Mouse (Mus musculus): ENCODE results near the gene Tmem171. TPM values are rescaled to one million over a fixed set of nuclear protein-coding genes. Genes with fewer than 3 reads are reported as not detected.

The Tmem171 gene
- 1.9 and 3.2 TPM in 2 replicates for polyA plus RNA-seq (2014; fragmentation: Nextera tagmentation; extraction: Ambion mirVana)

DNA sequence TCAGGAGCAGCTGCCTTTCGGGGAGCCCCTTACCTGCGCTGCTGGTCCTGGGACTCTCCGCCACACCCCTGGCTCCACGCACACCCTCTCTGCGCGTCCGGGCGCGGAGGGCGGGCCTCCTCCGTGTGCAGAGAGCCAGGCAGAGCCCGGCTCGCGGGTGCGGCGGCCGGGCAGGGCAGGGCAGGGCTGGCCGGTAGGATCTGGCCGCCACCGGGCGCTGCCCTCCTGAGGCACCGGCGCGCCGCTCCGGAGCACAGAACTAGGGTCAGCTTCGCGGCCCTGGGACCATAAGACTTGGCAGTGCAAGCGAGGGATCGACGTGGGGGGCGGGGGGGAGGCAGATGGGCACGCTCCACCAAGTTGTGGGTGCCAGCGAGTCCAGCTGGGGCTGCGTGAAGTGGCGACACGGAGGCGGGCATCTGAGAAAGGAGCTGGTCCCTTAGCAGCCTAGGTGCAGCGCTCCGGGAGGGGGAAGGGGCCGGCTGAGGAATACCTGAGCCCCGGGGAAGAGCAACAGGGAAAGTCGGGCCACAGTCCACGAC, at the start of gene Tmem171:
Tmem171 (minus strand) TSS at position 62 of the 542 bp plus-strand sequence.
- 3% methylated on average over 44 of the region's 44 CpGs for WGBS
- H3K36me3 ChIP-seq (ENCODE audit: control insufficient read depth, insufficient read depth, low read length): no peaks in the 10 kb centered on the region

GRCm38 (mm10) chr13:98743829-98744228, 49.2 kb upstream of the Tmem171 start:
- no peaks in the 10 kb centered on the region for H3K9me3 ChIP-seq (ENCODE audit: control insufficient read depth, low read depth, low read length)
- H3K27ac ChIP-seq (ENCODE audit: low read length): no peak overlapping the region
- H3K36me3 ChIP-seq (ENCODE audit: control insufficient read depth, insufficient read depth, low read length): peaks cover 32% of the 10 kb centered on the region
- H3K4me2 ChIP-seq (replicated peaks; ENCODE audit: low read depth, low read length): no peak overlapping the region
- H3K27me3 ChIP-seq (ENCODE audit: control insufficient read depth, insufficient read depth, low read length): no peaks in the 10 kb centered on the region
- no peak overlapping the region for H3K4me3 ChIP-seq (ENCODE audit: low read depth, low read length)
- no peak overlapping the region for H3K9ac ChIP-seq (replicated peaks; ENCODE audit: low read depth, low read length)
- no peaks in the 10 kb centered on the region for H3K4me1 ChIP-seq (ENCODE audit: control insufficient read depth, insufficient read depth, low read length)
- no peak for ATAC-seq (ENCODE audit: insufficient number of reproducible peaks, insufficient read depth, low FRiP score, low read depth)

More for the DNA sequence above, at the start of gene Tmem171:
- peaks cover 6% of the 10 kb centered on the region; the same call in 1 of the 2 replicates for H3K27me3 ChIP-seq (ENCODE audit: control insufficient read depth, insufficient read depth, low read length)
- no peak within 1 kb of the TSS for H3K27ac ChIP-seq (ENCODE audit: low read length)
- peaks cover 6% of the 10 kb centered on the region; the same call in 1 of the 2 replicates for H3K4me1 ChIP-seq (ENCODE audit: control insufficient read depth, insufficient read depth, low read length)
- no peaks in the 10 kb centered on the region for H3K9me3 ChIP-seq (ENCODE audit: control insufficient read depth, low read depth, low read length)
- H3K4me3 ChIP-seq (ENCODE audit: low read depth, low read length): peak within 1 kb of the TSS; percentile 34
- peak within 1 kb of the TSS; percentile 63 for H3K4me2 ChIP-seq (replicated peaks; ENCODE audit: low read depth, low read length)
- peak within 1 kb of the TSS; percentile 38; the same call in 1 of the 2 replicates for H3K9ac ChIP-seq (replicated peaks; ENCODE audit: low read depth, low read length)
- peak; percentile 50; the same call in 1 of the 2 replicates for ATAC-seq (ENCODE audit: insufficient number of reproducible peaks, insufficient read depth, low FRiP score, low read depth)

DNA sequence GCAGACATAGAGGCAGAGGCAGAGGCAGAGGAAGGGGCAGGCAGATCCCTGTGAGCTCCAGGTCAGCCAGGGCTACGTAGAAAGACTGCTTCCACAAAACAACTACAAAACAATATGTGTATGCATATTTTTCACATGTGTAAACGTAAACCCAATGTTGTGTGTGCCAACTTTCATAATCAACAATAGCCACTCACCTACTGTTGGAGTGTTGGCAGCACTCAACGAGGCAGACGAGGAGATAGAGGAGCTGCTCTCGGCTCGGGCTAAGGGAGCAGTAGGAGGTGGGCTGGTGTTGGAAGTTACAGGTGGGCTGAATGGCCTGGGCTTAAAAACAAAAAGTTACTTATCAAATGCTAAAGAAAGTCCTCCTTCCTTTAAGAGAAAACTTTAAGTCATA, 48.6 kb upstream of the Tmem171 start:
- no peaks in the 10 kb centered on the region for H3K9me3 ChIP-seq (ENCODE audit: control insufficient read depth, low read depth, low read length)
- ATAC-seq (ENCODE audit: insufficient number of reproducible peaks, insufficient read depth, low FRiP score, low read depth): no peak
- peaks cover 32% of the 10 kb centered on the region for H3K36me3 ChIP-seq (ENCODE audit: control insufficient read depth, insufficient read depth, low read length)
- WGBS: 92% methylated on average over 6 of the region's 6 CpGs
- no peaks in the 10 kb centered on the region for H3K27me3 ChIP-seq (ENCODE audit: control insufficient read depth, insufficient read depth, low read length)
- no peaks in the 10 kb centered on the region for H3K4me1 ChIP-seq (ENCODE audit: control insufficient read depth, insufficient read depth, low read length)
- H3K9ac ChIP-seq (replicated peaks; ENCODE audit: low read depth, low read length): no peak overlapping the region
- no peak overlapping the region for H3K27ac ChIP-seq (ENCODE audit: low read length)
- H3K4me2 ChIP-seq (replicated peaks; ENCODE audit: low read depth, low read length): no peak overlapping the region
- no peak overlapping the region for H3K4me3 ChIP-seq (ENCODE audit: low read depth, low read length)

DNA sequence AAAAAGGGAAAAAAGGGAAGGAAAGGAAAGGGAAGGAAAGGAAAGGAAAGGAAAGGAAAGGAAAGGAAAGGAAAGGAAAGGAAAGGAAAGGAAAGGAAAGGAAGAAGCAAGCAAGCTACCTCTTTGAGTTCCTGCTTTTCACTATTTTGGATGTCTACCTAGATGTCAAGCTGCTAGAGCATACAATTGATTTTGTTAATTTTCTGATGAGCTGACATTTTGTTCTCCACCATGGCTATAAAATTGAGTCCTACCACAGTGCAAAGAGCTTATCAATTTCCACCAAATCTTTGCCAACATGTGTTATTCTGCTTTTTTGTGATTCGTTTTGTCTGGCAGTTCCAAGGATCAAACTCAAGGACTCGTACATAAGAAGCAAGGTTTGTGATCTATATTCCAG, 43.6 kb upstream of the Tmem171 start:
- Histone ChIP-seq H3K4me2 (replicated peaks; ENCODE audit: low read depth, low read length) (no peak overlapping the region), H3K4me1 (ENCODE audit: control insufficient read depth, insufficient read depth, low read length) (no peaks in the 10 kb centered on the region), H3K9me3 (ENCODE audit: control insufficient read depth, low read depth, low read length) (no peaks in the 10 kb centered on the region), H3K27ac (ENCODE audit: low read length) (no peak overlapping the region), H3K4me3 (ENCODE audit: low read depth, low read length) (no peak overlapping the region), H3K36me3 (ENCODE audit: control insufficient read depth, insufficient read depth, low read length) (peaks cover 21% of the 10 kb centered on the region), H3K9ac (replicated peaks; ENCODE audit: low read depth, low read length) (no peak overlapping the region), H3K27me3 (ENCODE audit: control insufficient read depth, insufficient read depth, low read length) (no peaks in the 10 kb centered on the region)
- 95% methylated on average over 2 of the region's 2 CpGs for WGBS
- ATAC-seq (ENCODE audit: insufficient number of reproducible peaks, insufficient read depth, low FRiP score, low read depth): no peak

DNA sequence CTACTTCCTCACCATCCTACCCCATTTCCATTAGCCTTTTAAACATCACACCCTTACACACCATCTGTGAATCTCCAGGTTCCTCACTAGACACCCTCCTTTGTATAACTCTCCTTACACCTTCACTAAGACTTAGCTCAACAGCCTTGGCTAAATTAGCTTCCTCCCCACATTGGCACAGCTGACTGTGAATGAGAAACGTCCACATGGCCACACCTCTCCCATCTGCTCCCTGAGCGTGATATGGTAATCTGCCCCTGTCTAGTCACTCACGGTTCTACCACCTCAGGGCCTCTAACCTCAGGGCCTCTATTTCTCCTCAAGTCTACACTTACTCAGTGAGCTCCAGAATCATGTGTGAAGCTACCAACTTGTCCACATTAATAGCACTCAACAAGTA, 38.7 kb upstream of the Tmem171 start:
- Histone ChIP-seq H3K4me2 (replicated peaks; ENCODE audit: low read depth, low read length) (no peak overlapping the region), H3K27ac (ENCODE audit: low read length) (no peak overlapping the region), H3K9me3 (ENCODE audit: control insufficient read depth, low read depth, low read length) (no peaks in the 10 kb centered on the region), H3K4me3 (ENCODE audit: low read depth, low read length) (no peak overlapping the region), H3K9ac (replicated peaks; ENCODE audit: low read depth, low read length) (no peak overlapping the region), H3K36me3 (ENCODE audit: control insufficient read depth, insufficient read depth, low read length) (peaks cover 44% of the 10 kb centered on the region), H3K4me1 (ENCODE audit: control insufficient read depth, insufficient read depth, low read length) (no peaks in the 10 kb centered on the region), H3K27me3 (ENCODE audit: control insufficient read depth, insufficient read depth, low read length) (no peaks in the 10 kb centered on the region)
- ATAC-seq (ENCODE audit: insufficient number of reproducible peaks, insufficient read depth, low FRiP score, low read depth): no peak
- 65% methylated on average over 3 of the region's 3 CpGs for WGBS

DNA sequence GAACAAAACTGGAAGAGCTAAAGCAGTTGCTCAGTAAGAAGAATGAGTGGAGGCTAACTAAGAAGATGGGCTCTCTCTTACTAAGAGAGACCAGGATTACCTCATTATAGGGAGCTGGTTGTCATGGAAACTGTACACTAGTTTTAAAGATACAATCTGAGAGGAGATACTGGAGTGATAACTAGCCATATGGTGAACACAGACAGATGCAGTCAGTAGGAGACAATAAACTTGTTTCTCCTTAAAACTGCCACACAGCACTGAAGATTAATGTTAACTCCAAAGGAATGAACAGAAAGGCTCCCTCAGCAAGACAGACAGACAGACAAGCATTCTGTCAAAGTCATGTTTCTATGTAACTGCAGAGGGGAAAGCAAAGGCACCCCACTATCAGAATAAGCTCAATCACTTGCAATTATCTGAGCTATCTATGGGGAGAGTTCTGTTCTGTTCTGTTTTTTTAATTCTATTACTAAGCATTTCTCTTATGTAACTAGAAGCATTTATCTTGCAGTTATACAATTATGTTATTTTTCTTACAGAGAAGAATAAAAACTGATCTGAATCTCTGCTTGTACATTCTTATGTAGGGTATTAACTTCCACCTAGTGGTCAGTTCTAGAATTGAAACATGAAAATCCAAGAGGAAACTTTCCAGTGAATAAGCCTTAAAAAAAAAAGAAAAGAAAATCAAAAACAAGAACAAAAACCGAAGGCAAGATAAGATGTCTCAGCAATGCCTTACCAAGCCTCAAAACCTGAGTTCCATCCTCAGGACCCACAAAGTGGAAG, 34.8 kb upstream of the Tmem171 start:
- no peak for ATAC-seq (ENCODE audit: insufficient number of reproducible peaks, insufficient read depth, low FRiP score, low read depth)
- Histone ChIP-seq H3K9me3 (ENCODE audit: control insufficient read depth, low read depth, low read length) (no peaks in the 10 kb centered on the region), H3K36me3 (ENCODE audit: control insufficient read depth, insufficient read depth, low read length) (peaks cover 62% of the 10 kb centered on the region)

GRCm38 (mm10) chr13:98726494-98726893, 31.9 kb upstream of the Tmem171 start:
- no peak for ATAC-seq (ENCODE audit: insufficient number of reproducible peaks, insufficient read depth, low FRiP score, low read depth)
- no peaks in the 10 kb centered on the region for H3K27me3 ChIP-seq (ENCODE audit: control insufficient read depth, insufficient read depth, low read length)
- 59% methylated on average over 4 of the region's 4 CpGs for WGBS
- H3K9ac ChIP-seq (replicated peaks; ENCODE audit: low read depth, low read length): no peak overlapping the region
- H3K4me3 ChIP-seq (ENCODE audit: low read depth, low read length): no peak overlapping the region
- H3K36me3 ChIP-seq (ENCODE audit: control insufficient read depth, insufficient read depth, low read length): peaks cover 44% of the 10 kb centered on the region; the same call in 1 of the 2 replicates
- no peak overlapping the region for H3K27ac ChIP-seq (ENCODE audit: low read length)
- no peaks in the 10 kb centered on the region for H3K4me1 ChIP-seq (ENCODE audit: control insufficient read depth, insufficient read depth, low read length)
- H3K9me3 ChIP-seq (ENCODE audit: control insufficient read depth, low read depth, low read length): no peaks in the 10 kb centered on the region
- H3K4me2 ChIP-seq (replicated peaks; ENCODE audit: low read depth, low read length): no peak overlapping the region

More for the DNA sequence above, 34.8 kb upstream of the Tmem171 start:
- Histone ChIP-seq H3K4me1 (ENCODE audit: control insufficient read depth, insufficient read depth, low read length) (no peaks in the 10 kb centered on the region), H3K4me2 (replicated peaks; ENCODE audit: low read depth, low read length) (no peak overlapping the region), H3K27ac (ENCODE audit: low read length) (no peak overlapping the region), H3K4me3 (ENCODE audit: low read depth, low read length) (no peak overlapping the region), H3K9ac (replicated peaks; ENCODE audit: low read depth, low read length) (no peak overlapping the region), H3K27me3 (ENCODE audit: control insufficient read depth, insufficient read depth, low read length) (no peaks in the 10 kb centered on the region)
- 72% methylated on average over 1 of the region's 1 CpGs for WGBS

GRCm38 (mm10) chr13:98723430-98723829, 28.8 kb upstream of the Tmem171 start:
- no peak overlapping the region for H3K4me2 ChIP-seq (replicated peaks; ENCODE audit: low read depth, low read length)
- 84% methylated on average over 1 of the region's 1 CpGs for WGBS
- ATAC-seq (ENCODE audit: insufficient number of reproducible peaks, insufficient read depth, low FRiP score, low read depth): no peak
- no peaks in the 10 kb centered on the region for H3K27me3 ChIP-seq (ENCODE audit: control insufficient read depth, insufficient read depth, low read length)
- H3K4me3 ChIP-seq (ENCODE audit: low read depth, low read length): no peak overlapping the region
- H3K9ac ChIP-seq (replicated peaks; ENCODE audit: low read depth, low read length): no peak overlapping the region
- no peaks in the 10 kb centered on the region for H3K4me1 ChIP-seq (ENCODE audit: control insufficient read depth, insufficient read depth, low read length)
- H3K9me3 ChIP-seq (ENCODE audit: control insufficient read depth, low read depth, low read length): no peaks in the 10 kb centered on the region
- no peak overlapping the region for H3K27ac ChIP-seq (ENCODE audit: low read length)
- peaks cover 25% of the 10 kb centered on the region; the same call in 1 of the 2 replicates for H3K36me3 ChIP-seq (ENCODE audit: control insufficient read depth, insufficient read depth, low read length)
